Comparison of ENCODE assay signal across 36 mouse cellular contexts in the genomic region with DNA sequence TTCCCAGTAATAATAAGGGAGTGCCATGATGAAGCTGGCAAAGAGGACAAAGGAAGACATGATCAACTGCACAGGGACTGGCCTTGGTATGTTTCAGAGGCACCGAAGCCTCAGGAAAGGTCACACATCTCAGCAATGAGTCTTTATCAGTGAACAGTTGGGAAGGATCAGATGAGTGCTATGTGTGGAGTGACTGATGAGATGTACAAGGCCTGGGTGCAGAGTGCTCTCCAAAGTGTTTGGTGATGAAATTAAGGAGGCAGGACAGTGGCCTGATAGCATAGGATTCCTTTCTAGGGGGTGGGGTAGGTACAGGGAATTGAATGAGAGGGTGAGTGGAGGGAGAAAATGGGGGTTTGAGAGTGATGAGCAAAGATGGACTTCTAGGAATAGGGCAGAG. TPM values are rescaled to one million over a fixed set of nuclear protein-coding genes. Genes with fewer than 3 reads are reported as not detected.
DNase-seq lines count a peak whose midpoint lies in the region; ATAC-seq and TF ChIP-seq lines count a peak whose summit lies in the region.
"Had no signal": no experiment of that assay in that cellular context is flagged by ENCODE, and none has a peak within 500 bp of the region (broad histone marks: within the 10 kb centered on the region; RNA-seq: fewer than 3 reads in every experiment).

No protein-coding gene starts in this region.

- no peaks in the 10 kb centered on the region; the same call in 1 of the 2 replicates for H3K4me1 ChIP-seq in heart, adult 2 months (ENCODE audit: control insufficient read depth, insufficient read depth, low read length)
- peaks cover 34% of the 10 kb centered on the region for H3K4me1 ChIP-seq in heart, embryonic 13.5 days
- H3K4me1 ChIP-seq in heart, embryonic 16.5 days (ENCODE audit: control insufficient read depth, insufficient read depth, low read length): 0 out of 2 replicates have a peak, but pooled peaks cover 8% of the 10 kb centered on the region
- peaks cover 19% of the 10 kb centered on the region for H3K4me1 ChIP-seq in heart, postnatal 0 days (ENCODE audit: control insufficient read depth, insufficient read depth)
- H3K4me1 ChIP-seq: embryonic facial prominence, embryonic 12.5 days had no signal

- WGBS in heart, adult 2 months: 40% methylated on average over 1 of the region's 1 CpGs
- 22% methylated on average over 1 of the region's 1 CpGs for WGBS in heart, embryonic 13.5 days
- 35% methylated on average over 1 of the region's 1 CpGs for WGBS in heart, embryonic 16.5 days
- 34% methylated on average over 1 of the region's 1 CpGs for WGBS in heart, postnatal 0 days

- no peak overlapping the region for H3K27ac ChIP-seq in heart, adult 2 months
- 0 out of 2 replicates have a peak overlapping the region, but pooled peaks have one; percentile 2 for H3K27ac ChIP-seq in heart, embryonic 13.5 days (replicated peaks)
- H3K27ac ChIP-seq in heart, embryonic 16.5 days (ENCODE audit: low read length): no peak overlapping the region
- peak overlapping the region; percentile 38; the same call in 1 of the 2 replicates for H3K27ac ChIP-seq in heart, postnatal 0 days (ENCODE audit: low read depth)
- H3K27ac ChIP-seq: embryonic facial prominence, embryonic 12.5 days; embryonic facial prominence, embryonic 15.5 days; gastrocnemius, adult 2 months; hindbrain, embryonic 14.5 days; hindbrain, postnatal 0 days had no signal

- TF ChIP-seq EP300 in heart, adult 2 months (IDR thresholded peaks at IDR 0.05; ENCODE audit: insufficient read depth, low read depth, low read length): peak; percentile 69
- TF ChIP-seq EP300 in heart, postnatal 0 days (IDR thresholded peaks at IDR 0.05; ENCODE audit: low read depth): peak; percentile 67; the same call in 1 of the 2 replicates

- TF ChIP-seq CTCF in heart, adult 2 months (IDR thresholded peaks at IDR 0.05): no peak
- TF ChIP-seq CTCF in heart, postnatal 0 days (IDR thresholded peaks at IDR 0.05; ENCODE audit: low read depth): no peak

- ATAC-seq in heart, embryonic 13.5 days (ENCODE audit: extremely low read depth, insufficient number of reproducible peaks, low FRiP score, low TSS enrichment): no peak
- ATAC-seq in heart, embryonic 16.5 days (replicated peaks; ENCODE audit: extremely low read depth, insufficient read depth, low FRiP score): peak; percentile 67
- peak; percentile 81 for ATAC-seq in heart, postnatal 0 days (ENCODE audit: insufficient read depth, low read depth)
- ATAC-seq: forebrain, embryonic 14.5 days; forebrain, postnatal 0 days; hindbrain, postnatal 0 days; inflammation-experienced regulatory T-cells, adult 6 months; intestine, embryonic 16.5 days; Patski had no signal

- no peaks in the 10 kb centered on the region for H3K27me3 ChIP-seq in heart, adult 2 months (ENCODE audit: control insufficient read depth, insufficient read depth, low read length)
- peaks cover 26% of the 10 kb centered on the region for H3K27me3 ChIP-seq in heart, embryonic 13.5 days (replicated peaks)
- no peaks in the 10 kb centered on the region for H3K27me3 ChIP-seq in heart, embryonic 16.5 days (ENCODE audit: control insufficient read depth, insufficient read depth, low read length)
- no peaks in the 10 kb centered on the region for H3K27me3 ChIP-seq in heart, postnatal 0 days (ENCODE audit: control insufficient read depth, insufficient read depth, low read length)
- H3K27me3 ChIP-seq: embryonic facial prominence, embryonic 12.5 days; embryonic facial prominence, embryonic 15.5 days had no signal

- no peaks in the 10 kb centered on the region for H3K79me2 ChIP-seq in heart, adult 2 months (replicated peaks; ENCODE audit: control insufficient read depth, insufficient read depth, low read length)

- no peaks in the 10 kb centered on the region for H3K36me3 ChIP-seq in heart, adult 2 months (ENCODE audit: control insufficient read depth, insufficient read depth, low read length)
- H3K36me3 ChIP-seq in heart, embryonic 13.5 days: no peaks in the 10 kb centered on the region
- H3K36me3 ChIP-seq in heart, embryonic 16.5 days (ENCODE audit: control insufficient read depth, insufficient read depth): no peaks in the 10 kb centered on the region
- no peaks in the 10 kb centered on the region for H3K36me3 ChIP-seq in heart, postnatal 0 days (replicated peaks; ENCODE audit: control insufficient read depth, insufficient read depth, low read length)
- H3K36me3 ChIP-seq: embryonic facial prominence, embryonic 12.5 days; embryonic facial prominence, embryonic 15.5 days; G1E had no signal

- TF ChIP-seq POLR2A in heart, adult 2 months (IDR thresholded peaks at IDR 0.05; ENCODE audit: insufficient read depth, low read depth, low read length): no peak

- H3K9ac ChIP-seq in heart, adult 2 months (ENCODE audit: low read depth, low read length): no peak overlapping the region
- no peak overlapping the region for H3K9ac ChIP-seq in heart, embryonic 13.5 days
- H3K9ac ChIP-seq in heart, embryonic 16.5 days (ENCODE audit: low read length): no peak overlapping the region
- H3K9ac ChIP-seq in heart, postnatal 0 days (replicated peaks; ENCODE audit: low read depth, low read length): no peak overlapping the region
- H3K9ac ChIP-seq: embryonic facial prominence, embryonic 12.5 days; embryonic facial prominence, embryonic 15.5 days; forebrain, postnatal 0 days; hindbrain, embryonic 14.5 days had no signal

- peak in 1 of 2 experiments; percentile 9 for DNase-seq in heart, adult 2 months
- no peak for DNase-seq in heart, postnatal 10 days
- DNase-seq in heart, postnatal 14 days: no peak
- DNase-seq in heart, postnatal 36 days: no peak
- peak; percentile 21 for DNase-seq in heart, postnatal 0 days (ENCODE audit: low spot score)
- no peak for DNase-seq in thymus, postnatal 4 days
- DNase-seq: adrenal gland, postnatal 10 days; adrenal gland, postnatal 36 days; B cell, adult 2 months; cerebellum, adult 11 months; cerebellum, adult 2 months; cerebellum, adult 9-11 months; cerebellum, postnatal 25 days; forebrain, postnatal 0 days; gastrocnemius, adult 2 months; gastrocnemius, postnatal 14 days; kidney, adult 18-20 months; kidney, adult 9 months had no signal

- H3K9me3 ChIP-seq in heart, embryonic 13.5 days: peaks cover 3% of the 10 kb centered on the region; the same call in 1 of the 2 replicates
- no peaks in the 10 kb centered on the region; the same call in 1 of the 2 replicates for H3K9me3 ChIP-seq in heart, embryonic 16.5 days (replicated peaks; ENCODE audit: control insufficient read depth, low read length)
- no peaks in the 10 kb centered on the region for H3K9me3 ChIP-seq in heart, postnatal 0 days (replicated peaks; ENCODE audit: control insufficient read depth, low read length)
- H3K9me3 ChIP-seq: embryonic facial prominence, embryonic 12.5 days; embryonic facial prominence, embryonic 15.5 days had no signal

- H3K4me3 ChIP-seq in heart, adult 2 months: no peak overlapping the region
- H3K4me3 ChIP-seq in heart, embryonic 13.5 days: no peak overlapping the region
- H3K4me3 ChIP-seq in heart, embryonic 16.5 days (ENCODE audit: low read length): no peak overlapping the region
- H3K4me3 ChIP-seq in heart, postnatal 0 days (ENCODE audit: low read depth, low read length): no peak overlapping the region
- H3K4me3 ChIP-seq: embryonic facial prominence, embryonic 12.5 days; embryonic facial prominence, embryonic 15.5 days; gastrocnemius, adult 2 months had no signal

- H3K4me2 ChIP-seq in heart, embryonic 13.5 days: no peak overlapping the region
- H3K4me2 ChIP-seq in heart, embryonic 16.5 days (ENCODE audit: low read depth, low read length): no peak overlapping the region
- H3K4me2 ChIP-seq in heart, postnatal 0 days (ENCODE audit: low read depth, low read length): no peak overlapping the region
- H3K4me2 ChIP-seq: embryonic facial prominence, embryonic 12.5 days; embryonic facial prominence, embryonic 15.5 days; hindbrain, embryonic 14.5 days had no signal

- intact Hi-C loops in heart, adult 2 months (cut with DNase I): no loop called here
- intact Hi-C loops in heart, postnatal 10 days (cut with DNase I): no loop called here
- intact Hi-C loops in heart, postnatal 14 days (cut with DNase I): no loop called here
- intact Hi-C loops in heart, postnatal 36 days (cut with DNase I): loop anchor here (5.0 kb wide), 1 partner anchor 51 kb away; a partner anchor contains a TSS

RNA-seq across cellular contexts. Expression of a gene that starts 7.0 kb away (rescaled TPM):
- not detected for total RNA-seq in heart, adult 2 months (2021)
- polyA plus RNA-seq in heart, adult 2 months (2012; rRNA removed): not detected in 2 replicates
- total RNA-seq in heart, postnatal 10 days (2021): under 1 TPM; 0.34 to 0.55 TPM
- polyA plus RNA-seq in heart, embryonic 13.5 days (2015; fragmentation: Nextera tagmentation; extraction: Ambion mirVana): 0.18 and 0.19 TPM in 2 replicates
- total RNA-seq in heart, postnatal 14 days (2021): not detected
- polyA plus RNA-seq in heart, embryonic 16.5 days (2015; fragmentation: Nextera tagmentation; extraction: Ambion mirVana): not detected in 2 replicates
- total RNA-seq in heart, postnatal 36 days (2021): not detected
- total RNA-seq in heart, postnatal 0 days (2014; rRNA removed; ENCODE audit: low replicate concordance): 0.85 TPM in 1 of 2 replicates, not detected in the other
- polyA plus RNA-seq in heart, postnatal 0 days (2015; fragmentation: Nextera tagmentation; extraction: Ambion mirVana): 0.21 and 0.36 TPM in 2 replicates
- total RNA-seq: adrenal gland, adult 18-20 months; adrenal gland, postnatal 10 days; adrenal gland, postnatal 36 days; CH12.LX; common myeloid progenitor, adult 5-6 weeks; forebrain, postnatal 0 days; G1E; gastrocnemius, adult 2 months; gastrocnemius, postnatal 14 days; gastrocnemius, postnatal 4 days; hindbrain, postnatal 0 days had no signal
- polyA plus RNA-seq: cerebellum, adult 2 months; embryonic facial prominence, embryonic 12.5 days; forebrain, embryonic 11.5 days; forebrain, embryonic 14.5 days; forebrain, postnatal 0 days; frontal cortex, adult 2 months; G1E; hindbrain, embryonic 11.5 days; hindbrain, embryonic 14.5 days; hindbrain, postnatal 0 days; inflammation-experienced regulatory T-cells, adult 6 months; Patski had no signal

RNA-seq across cellular contexts. Expression of a gene that starts 51.7 kb away (rescaled TPM):
- 1 to 10 TPM; 7.9 to 8.3 TPM for total RNA-seq in heart, adult 2 months (2021)
- 6.6 and 13.6 TPM in 2 replicates for polyA plus RNA-seq in heart, adult 2 months (2012; rRNA removed)
- 10 to 100 TPM; 23.7 to 29.9 TPM for total RNA-seq in heart, postnatal 10 days (2021)
- 9.2 and 11.1 TPM in 2 replicates for polyA plus RNA-seq in heart, embryonic 13.5 days (2015; fragmentation: Nextera tagmentation; extraction: Ambion mirVana)
- total RNA-seq in heart, postnatal 14 days (2021): 10 to 100 TPM; 18.1 to 19.2 TPM
- 7.4 and 8.1 TPM in 2 replicates for polyA plus RNA-seq in heart, embryonic 16.5 days (2015; fragmentation: Nextera tagmentation; extraction: Ambion mirVana)
- 10 to 100 TPM in 1 of 2 experiments, 1 to 10 TPM in 1; 4.6 to 13.9 TPM for total RNA-seq in heart, postnatal 36 days (2021)
- 18.7 and 24.5 TPM in 2 replicates for total RNA-seq in heart, postnatal 0 days (2014; rRNA removed; ENCODE audit: low replicate concordance)
- 10.5 and 15.0 TPM in 2 replicates for polyA plus RNA-seq in heart, postnatal 0 days (2015; fragmentation: Nextera tagmentation; extraction: Ambion mirVana)
- total RNA-seq: CH12.LX; common myeloid progenitor, adult 5-6 weeks had no signal
- polyA plus RNA-seq: G1E; inflammation-experienced regulatory T-cells, adult 6 months; Patski had no signal

Comparison
In these comparisons a context has a peak if more than half of its experiments do, and no peak if none do; other contexts are left out.
1. H3K27ac ChIP-seq: peak in heart, embryonic 13.5 days (single experiment) and heart, postnatal 0 days (single experiment); none in heart, adult 2 months (single experiment) and heart, embryonic 16.5 days (single experiment).